Mouse (Mus musculus): ENCODE measurements at regions not wholly inside any gene's neighbourhood (a gene's known extent, or its start where the extent isn't known, plus 50 kb on each side); places are given as distances from the start of the nearest gene placed in this dataset.
"Not testable (repeated sequence)": the region's sequence is repeated elsewhere in the genome, so short reads cannot be mapped to it uniquely, and the experiment has no call there.

DNA sequence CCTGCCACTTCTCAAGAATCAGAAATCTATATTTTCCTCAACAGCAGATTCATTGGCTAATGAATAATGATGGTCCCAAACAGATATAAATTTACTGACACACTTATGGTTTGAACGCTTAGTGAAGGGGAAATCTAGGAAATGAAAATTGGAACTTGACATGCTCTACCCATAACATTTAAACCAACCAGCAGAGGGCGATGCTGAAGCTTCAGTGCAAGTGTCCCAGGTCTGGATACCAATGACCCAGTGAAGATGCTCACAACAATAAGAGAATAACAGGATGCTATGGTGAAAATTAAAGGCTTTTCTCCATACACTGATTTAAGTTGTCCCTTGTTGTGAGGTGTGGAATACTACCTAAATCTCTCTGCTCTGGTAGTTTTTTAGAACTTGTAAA lies 236.0 kb upstream of the Rorb start:
- in situ Hi-C loops (cut with MboI, MseI), result no loop called here

DNA sequence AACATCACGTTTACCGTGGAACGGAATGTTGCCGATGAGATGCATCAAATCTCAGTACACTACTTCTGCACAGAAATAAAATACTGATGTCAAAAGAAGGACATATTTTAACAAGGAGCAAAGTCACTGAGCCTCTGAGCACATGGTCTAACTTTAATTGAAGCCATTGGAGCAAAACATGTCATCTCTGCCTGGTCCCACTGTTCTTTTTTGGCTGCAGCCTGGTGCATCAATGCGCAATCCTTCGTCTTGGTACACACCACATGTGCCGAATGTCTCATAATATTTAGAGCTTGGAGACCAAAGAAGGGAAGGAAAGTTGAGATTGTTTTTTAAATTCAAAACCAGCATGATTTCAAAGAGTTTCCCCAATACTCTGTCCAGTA lies 233.4 kb upstream of the Rorb start:
- in situ Hi-C loops (cut with MboI, MseI), result no loop called here

DNA sequence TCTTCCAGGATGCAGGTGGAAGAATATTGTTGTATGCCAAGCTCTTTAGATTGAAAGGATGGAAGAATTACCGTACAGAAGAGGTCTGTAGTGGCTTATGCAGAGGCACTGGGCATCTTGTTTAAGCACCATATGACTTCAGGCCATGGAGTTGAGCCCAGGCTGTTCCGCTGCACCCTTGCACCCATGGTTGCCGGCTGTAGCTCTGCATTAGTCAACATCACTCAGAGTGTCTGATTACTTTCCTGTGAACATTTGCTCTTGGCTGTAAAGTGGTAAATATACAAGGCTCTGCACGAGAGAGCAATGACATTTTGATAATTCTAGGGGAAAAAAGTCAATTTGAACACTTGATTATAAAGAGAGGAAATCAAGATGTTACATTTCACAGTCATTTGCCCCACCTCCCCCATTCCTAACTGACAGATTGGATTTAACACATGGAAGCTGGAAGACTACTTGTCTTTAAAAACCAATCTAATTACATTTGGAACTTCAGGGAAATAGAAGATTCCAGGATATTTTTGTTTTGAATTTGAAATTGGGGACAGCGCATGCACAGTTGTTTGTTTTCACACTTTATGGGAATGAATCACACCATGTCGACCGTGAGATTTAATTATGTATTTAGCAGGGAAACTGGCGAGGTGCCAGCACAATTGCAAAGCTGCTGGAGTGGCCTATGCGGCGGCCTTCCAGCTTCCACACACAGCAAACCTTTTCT lies 232.9 kb upstream of the Rorb start:
- in situ Hi-C loops (cut with MboI, MseI), result no loop called here

DNA sequence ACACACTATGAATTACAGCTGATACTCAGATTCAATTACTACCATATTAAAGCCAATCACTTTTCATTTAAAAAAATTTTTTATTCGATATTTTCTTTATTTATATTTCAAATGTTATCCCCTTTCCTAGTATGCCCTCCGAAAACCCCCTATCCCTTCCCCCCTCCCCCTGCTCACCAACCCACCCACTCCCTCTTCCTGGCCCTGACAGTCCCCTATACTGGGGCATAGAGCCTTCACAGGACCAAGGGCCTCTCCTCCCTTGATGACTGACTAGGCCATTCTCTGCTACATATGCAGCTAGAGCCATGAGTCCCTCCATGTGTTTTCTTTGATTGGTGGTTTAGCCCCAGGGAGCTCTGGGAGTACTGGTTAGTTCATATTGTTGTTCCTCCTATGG lies 196.1 kb upstream of the Rorb start:
- in situ Hi-C loops (cut with MboI, MseI), result not testable (repeated sequence)

DNA sequence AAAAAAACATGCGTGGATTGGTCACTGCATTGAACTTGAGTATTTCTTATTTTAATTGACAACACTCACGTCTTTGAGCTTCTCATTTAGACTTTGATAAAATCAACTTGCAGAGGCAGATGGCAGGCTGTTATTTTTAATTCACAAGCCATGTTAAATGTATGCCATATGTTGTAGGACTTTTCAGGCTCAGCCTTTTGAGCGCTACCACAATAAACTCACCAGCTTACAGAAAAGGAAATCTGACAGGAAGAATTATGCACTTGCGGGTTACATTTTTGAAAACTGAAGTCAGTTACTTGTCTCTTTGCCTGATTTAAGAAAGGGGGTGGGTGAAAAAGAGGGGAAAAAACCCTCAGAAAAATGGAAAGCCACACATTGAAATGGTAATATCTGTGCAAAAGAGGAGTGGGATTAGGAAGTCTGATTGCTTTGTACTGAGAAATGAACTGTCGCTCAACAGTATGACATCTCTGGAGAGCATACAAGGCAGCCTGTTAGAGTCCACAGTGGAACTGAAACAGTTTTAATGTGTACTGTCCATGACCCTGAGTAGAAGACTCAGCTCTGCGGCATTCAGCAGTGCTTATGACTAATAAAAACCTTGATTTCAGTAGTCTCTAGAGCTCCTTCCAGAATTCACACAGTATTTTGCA lies 195.6 kb upstream of the Rorb start:
- in situ Hi-C loops (cut with MboI, MseI), result no loop called here

DNA sequence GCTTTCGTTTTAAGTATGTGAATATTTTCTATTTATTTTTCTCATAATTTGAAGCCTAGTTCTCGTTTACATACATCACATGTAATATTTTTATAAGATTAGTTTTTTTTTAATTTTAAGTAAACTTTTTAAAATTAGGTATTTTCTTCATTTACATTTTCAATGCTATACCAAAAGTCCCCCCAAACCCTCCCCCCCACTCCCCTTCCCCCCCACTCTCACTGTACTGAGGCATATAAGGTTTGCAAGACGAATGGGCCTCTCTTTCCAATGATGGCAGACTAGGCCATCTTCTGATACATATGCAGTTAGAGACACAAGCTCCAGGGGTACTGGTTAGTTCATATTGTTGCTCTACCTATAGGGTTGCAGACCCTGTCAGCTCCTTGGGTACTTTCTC lies 174.9 kb upstream of the Rorb start:
- in situ Hi-C loops (cut with MboI, MseI), result not testable (repeated sequence)

DNA sequence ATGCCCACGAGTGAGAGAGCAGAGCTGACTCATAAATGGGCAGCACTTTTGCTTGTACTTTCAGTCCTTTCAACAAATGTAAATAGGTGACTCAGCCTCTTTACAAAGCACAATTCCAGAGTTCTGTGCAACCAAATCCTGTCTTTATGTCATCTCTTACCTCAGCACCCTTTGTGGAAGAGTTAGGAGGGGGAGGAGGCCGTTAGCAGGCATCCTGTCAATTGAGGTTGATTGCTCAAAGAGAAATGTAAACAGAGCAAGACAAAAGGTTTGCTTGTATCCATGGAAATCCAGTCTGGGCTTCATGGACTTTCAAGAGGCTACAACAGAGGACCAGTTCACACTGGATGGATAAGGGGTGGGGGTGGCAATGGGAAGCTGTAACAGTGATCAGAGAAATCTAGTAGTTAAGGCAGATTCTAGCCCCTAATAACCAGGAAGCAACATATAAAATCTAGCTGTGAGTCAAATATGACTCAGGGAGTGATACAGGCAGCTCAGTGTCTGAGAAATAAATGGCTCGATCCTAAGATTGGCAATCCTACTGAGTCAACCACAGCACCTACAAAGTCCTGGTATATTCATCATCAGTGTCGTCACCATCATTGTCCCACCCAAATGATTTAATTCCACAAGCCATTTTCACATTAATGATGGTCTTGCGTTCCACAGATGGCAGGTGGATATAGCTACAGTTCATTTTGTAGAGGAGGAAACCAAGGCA lies 136.0 kb upstream of the Rorb start:
- in situ Hi-C loops (cut with MboI, MseI), result no loop called here

DNA sequence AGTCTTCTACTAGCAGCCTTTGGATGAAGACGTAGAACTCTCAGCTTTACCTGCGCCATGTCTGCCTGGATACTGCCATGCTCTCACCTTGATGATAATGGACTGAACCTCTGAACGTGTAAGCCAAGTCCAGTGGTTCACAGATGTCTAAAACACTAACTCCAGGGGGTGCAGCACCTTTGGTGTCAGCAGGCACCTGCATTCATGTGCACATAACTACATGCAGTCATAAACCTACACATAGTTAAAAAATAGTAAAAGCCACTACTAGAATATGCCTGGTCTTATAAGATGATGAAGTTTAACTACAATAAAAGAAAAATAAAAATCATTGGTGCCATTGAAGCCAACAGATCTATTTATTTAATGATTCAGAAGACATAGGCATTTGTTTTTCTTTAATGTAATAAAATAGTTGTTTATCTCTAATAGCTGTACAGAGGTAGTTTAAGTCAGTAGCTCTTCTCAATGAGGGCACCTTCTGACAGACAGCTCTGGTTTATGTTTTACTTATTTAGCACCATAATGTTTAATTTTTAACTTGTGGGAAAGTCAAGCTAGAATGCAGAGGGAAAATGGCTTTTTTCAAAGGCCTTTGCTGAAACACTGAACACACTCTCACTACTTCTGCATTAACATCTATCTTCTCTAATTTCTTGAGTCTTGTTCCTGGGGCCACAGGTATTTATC lies 118.5 kb upstream of the Rorb start:
- in situ Hi-C loops (cut with MboI, MseI), result no loop called here

DNA sequence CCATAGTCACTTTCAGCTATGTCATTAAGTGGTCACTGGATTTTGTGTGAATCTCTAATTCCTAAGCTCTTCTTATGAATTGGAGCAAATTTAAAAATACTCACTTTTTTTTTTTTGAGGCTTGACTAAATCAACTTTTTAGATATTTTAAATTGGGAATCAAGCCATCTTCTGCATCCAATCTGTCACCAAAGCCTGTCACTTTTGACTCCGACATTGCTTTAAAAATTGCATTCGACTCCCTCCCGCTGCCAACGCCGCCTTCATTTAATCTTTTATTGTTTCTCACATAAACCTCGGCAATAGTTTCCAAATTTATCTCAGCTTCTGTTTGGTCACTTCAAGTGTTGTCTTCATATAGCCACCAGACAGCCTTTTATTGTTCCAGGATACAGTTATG lies 109.8 kb upstream of the Rorb start:
- in situ Hi-C loops (cut with MboI, MseI), result no loop called here

DNA sequence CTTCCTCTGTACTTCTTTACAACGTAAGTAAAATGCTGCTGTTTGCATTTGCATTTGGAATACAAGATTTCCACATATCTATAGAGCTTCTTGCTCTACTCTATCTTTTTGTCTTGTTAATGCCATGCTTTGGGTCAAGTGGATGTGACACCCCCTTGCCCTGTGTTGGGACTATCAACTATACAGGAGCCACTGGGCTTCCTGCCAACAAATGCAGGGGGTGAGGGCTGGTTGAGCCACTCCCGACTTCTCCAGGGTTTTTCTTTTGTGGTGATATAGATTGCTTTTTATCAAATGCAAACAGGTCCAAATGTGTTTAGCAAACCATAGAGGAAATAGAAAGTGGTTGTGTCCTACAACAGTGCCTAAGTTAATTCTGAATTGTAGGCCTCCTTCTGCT lies 108.4 kb upstream of the Rorb start:
- in situ Hi-C loops (cut with MboI, MseI), result no loop called here

DNA sequence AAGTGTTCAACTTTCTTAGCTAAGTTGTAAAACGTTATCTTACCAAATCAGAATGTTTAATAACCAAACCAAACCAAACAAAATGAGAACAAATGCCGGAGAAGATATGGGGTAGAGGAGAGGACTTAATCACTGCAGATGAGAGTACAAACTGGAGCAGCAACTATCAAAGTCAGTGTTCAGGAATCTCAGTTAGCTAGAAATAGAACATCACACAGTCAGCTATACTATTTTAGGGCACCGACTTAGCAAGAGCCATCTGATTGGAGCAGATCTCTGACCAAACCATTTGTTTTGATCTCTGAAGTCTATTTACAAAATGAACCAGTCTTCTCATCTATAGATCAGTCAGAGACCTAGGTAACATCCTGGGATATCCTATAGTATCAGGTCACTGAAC lies 107.7 kb upstream of the Rorb start:
- in situ Hi-C loops (cut with MboI, MseI), result no loop called here

DNA sequence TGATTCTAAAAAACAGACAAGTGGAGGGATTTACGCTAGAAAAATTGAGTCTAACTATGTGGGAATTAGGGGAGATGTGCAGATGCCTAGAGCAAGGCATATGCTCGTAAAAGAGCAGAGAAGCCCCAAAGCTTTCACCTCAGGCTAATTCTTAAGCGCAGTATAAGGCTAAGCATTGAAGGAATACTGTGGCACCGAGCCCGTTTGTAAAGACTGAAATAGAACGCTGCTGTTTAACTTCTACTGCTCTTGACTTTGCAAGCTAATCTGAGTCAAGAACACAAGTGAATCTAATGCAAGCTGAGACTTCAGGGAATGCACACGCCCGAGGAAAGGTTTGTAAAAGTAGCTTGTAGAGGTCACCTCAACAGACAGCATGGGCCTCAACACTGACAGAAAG lies 88.5 kb upstream of the Rorb start:
- in situ Hi-C loops (cut with MboI, MseI), result loop anchor here (10.0 kb wide), 1 partner anchor 215 kb away; no protein-coding TSS in a partner anchor

DNA sequence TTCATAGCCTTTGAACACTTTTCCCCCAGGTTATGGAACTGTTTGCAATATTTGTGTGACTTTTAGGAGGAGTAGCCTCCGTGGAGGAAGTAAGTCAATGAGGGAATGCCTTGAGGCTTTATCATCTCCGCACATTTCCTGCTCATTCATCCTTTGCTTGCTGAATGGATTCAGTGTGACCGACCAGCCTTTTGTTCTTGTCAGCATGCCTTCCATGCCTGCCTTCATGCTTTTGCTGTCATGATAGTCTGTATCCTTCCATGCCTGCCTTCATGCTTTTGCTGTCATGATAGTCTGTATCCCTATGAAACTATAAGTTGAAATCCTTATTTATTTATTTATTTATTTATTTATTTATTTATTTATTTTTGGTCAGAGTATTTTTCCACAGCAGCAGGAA lies 87.8 kb upstream of the Rorb start:
- in situ Hi-C loops (cut with MboI, MseI), result loop anchor here (10.0 kb wide), 1 partner anchor 214 kb away; no protein-coding TSS in a partner anchor

DNA sequence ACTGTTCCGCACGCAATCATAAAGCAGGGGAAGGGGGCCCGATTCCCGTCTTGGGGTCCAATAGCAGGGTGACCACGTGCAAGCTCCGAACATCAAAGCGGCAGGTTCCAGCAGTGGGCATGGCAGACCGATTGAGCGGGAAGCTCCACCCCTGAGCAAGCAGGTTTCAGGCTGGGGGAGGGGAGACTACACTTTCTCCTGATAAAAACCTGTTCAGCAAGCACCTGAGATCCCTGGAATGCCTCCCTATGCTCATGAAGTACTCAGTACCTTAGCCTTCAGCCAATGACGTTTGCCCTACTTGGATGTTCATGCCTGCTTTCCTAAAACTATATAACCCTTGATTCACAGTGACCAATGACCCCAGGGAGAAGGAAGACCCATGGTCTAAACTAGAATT lies 83.7 kb upstream of the Rorb start:
- in situ Hi-C loops (cut with MboI, MseI), result loop anchor here (10.0 kb wide), 1 partner anchor 210 kb away; no protein-coding TSS in a partner anchor

DNA sequence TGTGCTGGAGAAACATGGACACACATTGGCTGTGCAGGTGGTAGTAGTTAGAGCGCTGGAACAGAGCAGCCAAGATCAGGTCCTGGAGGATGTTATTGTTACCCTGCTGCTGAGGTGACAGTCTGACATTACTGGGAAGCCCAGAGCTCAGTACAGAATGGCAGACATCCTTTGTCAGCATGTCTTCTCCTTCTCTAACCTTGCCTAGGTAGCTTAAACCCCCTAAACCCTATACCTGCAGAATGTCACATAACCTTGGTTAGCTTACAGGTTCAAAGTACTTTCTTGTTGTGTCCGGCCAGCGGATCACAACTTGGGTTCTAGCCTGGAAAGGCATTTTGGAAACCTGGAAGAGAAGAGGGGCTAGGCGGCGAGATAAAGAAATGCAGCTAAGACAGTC lies 83.3 kb upstream of the Rorb start:
- in situ Hi-C loops (cut with MboI, MseI), result loop anchor here (10.0 kb wide), 1 partner anchor 210 kb away; no protein-coding TSS in a partner anchor

DNA sequence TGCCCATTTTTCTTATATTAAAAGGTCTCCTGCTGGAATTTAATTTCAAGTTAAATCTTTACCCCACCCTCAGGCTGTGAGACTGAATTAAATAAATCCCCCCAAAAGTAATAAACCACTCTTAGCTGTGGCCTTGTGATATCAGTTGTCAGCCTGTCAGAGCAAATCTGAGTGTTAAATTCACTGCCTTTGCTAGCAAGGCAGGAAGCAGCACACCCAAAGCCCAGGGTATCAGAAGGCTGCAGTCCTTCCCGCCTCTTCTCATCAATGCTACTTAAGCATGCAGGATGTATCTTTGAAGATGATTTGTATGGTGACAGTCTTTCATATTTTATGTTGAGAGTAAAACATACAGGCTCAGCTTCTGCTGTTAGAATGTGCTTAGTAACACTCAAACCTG lies 61.8 kb upstream of the Rorb start:
- in situ Hi-C loops (cut with MboI, MseI), result no loop called here

DNA sequence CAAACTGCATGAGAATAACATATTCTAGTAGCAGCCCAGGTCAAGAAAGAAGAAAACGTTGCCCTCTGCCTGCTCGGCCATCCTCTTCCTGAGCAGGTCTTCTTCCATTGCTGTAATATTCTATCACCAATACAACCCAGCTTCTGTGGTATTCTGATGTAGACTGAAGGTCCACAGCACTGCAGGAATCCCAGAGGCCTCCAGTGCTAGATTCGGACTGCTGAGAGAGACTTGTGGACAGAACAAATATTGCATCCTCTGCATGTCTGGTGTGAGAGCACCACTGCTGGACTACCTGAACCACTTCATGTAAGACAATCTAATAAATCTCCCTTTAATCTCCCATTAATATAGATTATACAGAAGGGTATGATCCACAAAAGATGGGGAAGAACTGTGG lies 59.8 kb upstream of the Rorb start:
- in situ Hi-C loops (cut with MboI, MseI), result no loop called here
